In the genomic region with DNA sequence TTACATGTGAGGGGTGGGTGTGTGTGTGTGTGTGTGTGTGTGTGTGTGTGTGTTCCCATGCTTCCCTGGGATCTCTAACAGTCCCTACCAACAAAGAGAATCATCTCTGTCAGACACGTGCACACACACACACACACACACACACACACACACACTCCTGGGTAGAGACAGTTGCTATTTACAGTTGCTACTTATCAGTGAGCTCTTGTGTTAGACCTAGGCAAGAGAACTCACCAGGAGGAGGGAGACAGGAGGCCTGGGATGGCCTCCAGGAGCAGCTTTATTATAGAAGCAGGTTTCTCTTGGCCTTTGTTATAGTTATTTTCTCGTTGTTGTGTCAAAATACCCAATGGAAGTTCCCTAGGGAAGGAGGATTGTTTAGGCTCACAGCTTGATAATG, we compare ENCODE assay signal across 28 mouse cellular contexts.
"Had no signal": no experiment of that assay in that cellular context is flagged by ENCODE, and none has a peak within 500 bp of the region (broad histone marks: within the 10 kb centered on the region; RNA-seq: fewer than 3 reads in every experiment).

No protein-coding gene starts in this region.

- H3K27me3 ChIP-seq: heart, embryonic 13.5 days; heart, embryonic 15.5 days; hindbrain, embryonic 12.5 days; intestine, embryonic 15.5 days; kidney, embryonic 15.5 days; limb, embryonic 12.5 days; liver, embryonic 13.5 days; liver, embryonic 15.5 days had no signal

- H3K4me2 ChIP-seq: heart, embryonic 13.5 days; heart, embryonic 15.5 days; hindbrain, embryonic 12.5 days; hindbrain, embryonic 14.5 days; intestine, embryonic 15.5 days; kidney, embryonic 15.5 days; limb, embryonic 12.5 days; liver, embryonic 11.5 days; liver, embryonic 13.5 days; liver, embryonic 15.5 days had no signal

- H3K9me3 ChIP-seq: heart, embryonic 13.5 days; heart, embryonic 15.5 days; hindbrain, embryonic 10.5 days; hindbrain, embryonic 12.5 days; intestine, embryonic 15.5 days; kidney, embryonic 15.5 days; limb, embryonic 10.5 days; limb, embryonic 12.5 days; liver, embryonic 13.5 days; liver, embryonic 15.5 days had no signal

- H3K4me1 ChIP-seq: heart, embryonic 13.5 days; heart, embryonic 15.5 days; hindbrain, embryonic 10.5 days; hindbrain, embryonic 12.5 days; intestine, embryonic 15.5 days; kidney, embryonic 15.5 days; limb, embryonic 10.5 days; limb, embryonic 12.5 days; liver, embryonic 13.5 days; liver, embryonic 15.5 days had no signal

- H3K27ac ChIP-seq: gastrocnemius, adult 2 months; heart, embryonic 13.5 days; heart, embryonic 15.5 days; hindbrain, embryonic 10.5 days; hindbrain, embryonic 12.5 days; hindbrain, embryonic 14.5 days; intestine, embryonic 15.5 days; kidney, embryonic 15.5 days; kidney, postnatal 0 days; left cerebral cortex, adult 2 months; limb, embryonic 10.5 days; limb, embryonic 12.5 days; liver, embryonic 13.5 days; liver, embryonic 15.5 days had no signal

- ATAC-seq: forebrain, postnatal 0 days; hindbrain, embryonic 16.5 days; inflammation-experienced regulatory T-cells, adult 6 months; intestine, embryonic 15.5 days; intestine, postnatal 0 days; liver, postnatal 0 days had no signal

- DNase-seq: forebrain, postnatal 0 days; gastrocnemius, adult 2 months; gastrocnemius, postnatal 10 days; gastrocnemius, postnatal 25 days; kidney, adult 2 months; kidney, adult 9 months; kidney, postnatal 14 days; kidney, postnatal 36 days; liver; liver, embryonic 13.5 days; liver, postnatal 0 days; lung, adult 2 months had no signal

- H3K36me3 ChIP-seq: heart, embryonic 13.5 days; heart, embryonic 15.5 days; hindbrain, embryonic 10.5 days; hindbrain, embryonic 12.5 days; intestine, embryonic 15.5 days; kidney, embryonic 15.5 days; limb, embryonic 10.5 days; limb, embryonic 12.5 days; liver, embryonic 13.5 days; liver, embryonic 15.5 days had no signal

- H3K4me3 ChIP-seq: gastrocnemius, adult 2 months; heart, embryonic 13.5 days; heart, embryonic 15.5 days; hindbrain, embryonic 10.5 days; hindbrain, embryonic 12.5 days; intestine, embryonic 15.5 days; kidney, embryonic 15.5 days; left cerebral cortex, adult 2 months; limb, embryonic 10.5 days; limb, embryonic 12.5 days; liver, embryonic 13.5 days; liver, embryonic 15.5 days had no signal

- H3K9ac ChIP-seq: forebrain, postnatal 0 days; heart, embryonic 13.5 days; heart, embryonic 15.5 days; hindbrain, embryonic 12.5 days; hindbrain, embryonic 14.5 days; intestine, embryonic 15.5 days; kidney, embryonic 15.5 days; limb, embryonic 12.5 days; liver, embryonic 13.5 days; liver, embryonic 15.5 days; liver, postnatal 0 days had no signal
